Mouse (Mus musculus) urinary bladder, adult 18-20 months (tissue): Measurements from ENCODE around the gene Nle1.

Experiments used
- DNase-seq, 2 experiments: peaks; one replicate each; pipeline ENCODE4 v3.0.0; 2022; ENCODE audit warnings: low spot score in 2 of 2, mixed read lengths in 2 of 2

Nle1 gene

DNA sequence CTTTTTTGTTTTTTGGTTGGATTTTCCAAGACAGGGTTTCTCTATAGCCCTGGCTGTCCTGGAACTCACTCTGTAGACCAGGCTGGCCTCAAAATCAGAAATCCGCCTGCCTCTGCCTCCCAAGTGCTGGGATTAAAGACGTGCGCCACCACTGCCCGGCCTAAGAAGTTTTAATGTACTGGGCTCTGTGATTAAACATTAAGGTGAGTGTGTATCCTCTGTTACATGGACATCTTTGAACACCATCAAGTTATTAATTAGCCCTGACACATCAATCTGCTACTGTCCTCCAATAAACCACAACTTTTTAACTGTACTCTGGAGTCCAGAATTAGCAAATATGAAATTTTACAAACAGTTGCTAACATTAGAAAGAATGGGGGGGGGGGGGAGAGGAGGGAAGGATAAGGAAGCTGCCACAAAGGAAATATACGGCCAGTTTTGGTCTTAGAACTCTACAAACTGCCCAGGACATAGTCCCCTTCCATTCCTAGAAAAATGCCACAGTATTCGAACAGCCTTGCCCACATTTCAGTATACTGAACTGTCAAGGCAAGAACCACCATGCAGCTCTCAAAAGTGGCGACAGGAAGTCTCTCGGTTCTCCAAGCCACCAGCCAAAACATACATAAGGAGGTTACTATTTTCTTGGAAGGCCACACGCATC is 38.6 kb downstream of the Nle1 start:
- DNase-seq, result no peak

GRCm38 (mm10) chr11:82867956-82868355 is 40.3 kb downstream of the Nle1 start:
- no peak for DNase-seq

- DNase-seq, result no peak
Observed at GRCm38 (mm10) chr11:82866850-82867564, 41.2 kb downstream of the Nle1 start.

- no peak for DNase-seq
Observed at GRCm38 (mm10) chr11:82865957-82866356, 42.3 kb downstream of the Nle1 start.

- no peak for DNase-seq
Observed at GRCm38 (mm10) chr11:82863488-82863931, 44.7 kb downstream of the Nle1 start.

GRCm38 (mm10) chr11:82863059-82863458 is 45.2 kb downstream of the Nle1 start:
- no peak for DNase-seq

DNA sequence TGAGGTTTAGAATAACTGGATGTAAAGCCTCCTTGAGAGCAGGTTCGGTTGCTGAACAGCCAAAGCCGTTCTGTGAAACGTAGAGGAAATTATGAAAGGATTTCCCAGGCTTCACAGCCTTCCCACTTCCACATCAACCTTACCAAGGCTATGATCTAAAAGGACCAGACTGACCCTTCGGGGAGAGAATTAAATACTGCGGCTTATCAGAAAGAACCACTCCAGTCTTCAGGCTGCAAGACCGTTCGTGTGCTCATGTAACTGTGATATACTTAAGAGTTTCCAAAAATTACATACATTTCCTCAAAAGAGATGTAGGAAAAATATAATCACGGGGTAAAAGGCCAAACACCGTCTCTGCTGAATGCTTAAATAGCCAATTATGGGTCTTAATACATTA is 45.6 kb downstream of the Nle1 start:
- DNase-seq, result no peak

- DNase-seq, result no peak
Observed at GRCm38 (mm10) chr11:82861558-82861957, 46.7 kb downstream of the Nle1 start.

DNA sequence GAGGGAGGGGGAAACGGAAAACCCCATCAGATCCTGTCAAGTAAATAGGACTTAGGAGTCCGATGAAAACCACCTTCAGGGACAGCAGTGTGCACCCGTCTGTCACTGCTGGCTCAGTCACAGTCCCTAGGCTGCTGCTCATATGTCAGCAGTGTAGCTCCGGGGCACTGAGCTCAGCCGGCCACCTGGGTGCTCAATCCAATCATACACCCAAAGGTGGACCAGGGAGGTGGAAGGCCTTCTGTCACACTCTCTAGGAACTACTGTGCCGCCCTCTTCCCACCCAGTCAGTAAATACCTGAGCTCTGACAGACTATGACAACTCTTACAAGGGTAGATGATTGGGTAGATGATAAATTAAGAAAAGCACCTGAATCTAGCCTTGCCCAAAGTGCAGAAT is 47.5 kb downstream of the Nle1 start:
- DNase-seq, result no peak

DNA sequence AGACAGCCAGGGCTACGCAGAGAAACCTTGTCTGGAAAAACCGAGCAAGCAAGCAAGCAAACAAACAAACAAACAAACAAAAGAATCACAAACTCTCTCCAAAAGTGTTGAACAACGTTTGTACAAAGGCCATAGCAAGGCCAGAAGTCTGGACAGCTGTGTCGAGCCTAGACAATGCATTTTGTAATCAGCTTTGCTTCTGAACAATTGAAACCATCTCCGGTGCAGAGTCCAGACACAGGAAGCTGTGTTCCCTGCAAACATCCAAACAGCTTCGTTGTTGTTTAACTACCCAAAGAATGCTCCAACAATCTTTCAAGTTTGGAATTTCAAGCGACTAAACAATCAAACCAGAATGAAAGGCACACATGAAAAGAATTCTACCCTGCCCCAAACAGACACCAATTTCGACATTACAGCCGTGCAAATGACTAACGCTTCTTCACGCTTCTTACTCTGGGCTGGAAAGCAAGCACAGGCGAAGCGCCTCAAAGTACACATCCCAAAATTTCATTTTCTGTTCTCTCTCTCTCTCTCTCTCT is 50.8 kb downstream of the Nle1 start:
- no peak for DNase-seq

GRCm38 (mm10) chr11:82856032-82856431 is 52.2 kb downstream of the Nle1 start:
- DNase-seq, result no peak

DNA sequence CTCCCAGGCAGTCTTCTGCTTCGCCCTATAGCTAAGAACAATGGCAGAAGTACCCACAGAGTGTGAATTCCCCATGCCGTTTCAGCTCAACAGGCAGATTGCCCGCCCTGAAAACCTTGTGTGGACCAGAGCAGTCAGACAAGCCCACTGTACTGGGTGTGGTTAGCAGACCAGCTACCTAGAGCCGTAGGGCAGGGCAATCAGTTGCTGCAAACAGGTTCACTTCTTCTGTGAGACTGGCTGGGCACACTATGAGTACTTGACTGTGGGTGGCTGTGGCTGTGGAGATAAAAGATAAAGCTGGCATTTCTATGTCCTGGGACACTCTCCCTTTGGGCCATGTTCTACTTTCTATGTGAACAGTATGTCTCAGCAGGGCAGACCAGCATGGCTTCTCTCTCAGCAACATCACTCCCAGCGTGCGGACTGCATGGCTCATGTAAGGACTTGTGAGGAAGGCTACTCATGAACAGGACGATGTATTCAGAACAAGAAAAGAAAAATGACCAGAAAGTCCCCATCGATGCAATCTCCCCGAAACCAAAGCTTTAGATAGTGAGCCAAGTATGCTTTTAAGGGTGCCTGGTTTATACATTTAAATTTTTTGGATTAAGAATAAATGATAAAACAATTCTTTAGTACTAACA is 52.8 kb downstream of the Nle1 start:
- no peak for DNase-seq

- DNase-seq, result no peak
Observed at GRCm38 (mm10) chr11:82854111-82854510, 54.1 kb downstream of the Nle1 start.

GRCm38 (mm10) chr11:82852958-82853357 is 55.3 kb downstream of the Nle1 start:
- DNase-seq, result no peak

- DNase-seq, result no peak
Observed at GRCm38 (mm10) chr11:82852540-82852939, 55.7 kb downstream of the Nle1 start.

DNA sequence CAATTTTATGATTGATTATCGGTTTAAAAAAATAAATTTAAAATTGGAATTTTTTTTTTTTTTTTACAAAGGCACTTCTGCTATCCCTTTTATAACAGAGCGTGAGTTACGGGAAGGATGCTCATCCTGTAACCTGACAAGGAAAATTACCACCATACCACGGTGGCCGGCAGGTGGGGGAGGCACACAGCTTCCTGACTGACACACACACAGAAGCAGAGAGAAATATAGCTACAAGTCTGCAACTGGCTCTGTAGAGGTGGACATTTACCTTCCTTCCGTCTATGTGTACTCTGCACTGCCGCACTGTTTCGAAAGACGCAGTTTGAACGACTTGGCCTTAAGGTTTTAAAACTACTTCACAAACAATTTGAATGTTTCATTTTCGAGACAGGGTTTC is 56.1 kb downstream of the Nle1 start:
- no peak for DNase-seq
